Mouse (Mus musculus): ENCODE results near the gene Zfp202. TPM values are rescaled to one million over a fixed set of nuclear protein-coding genes. Genes with fewer than 3 reads are reported as not detected.
A peak's percentile ranks its signal among the peaks of the same experiment; 100 is the strongest.
"Not testable (repeated sequence)": the region's sequence is repeated elsewhere in the genome, so short reads cannot be mapped to it uniquely, and the experiment has no call there.

Gene Zfp202
- 9.9 and 10.8 TPM in 2 replicates for polyA plus RNA-seq (2015; fragmentation: Nextera tagmentation; extraction: Ambion mirVana)

- H3K36me3 ChIP-seq, result no peaks in the 10 kb centered on the region
- under 1% methylated on average over 54 of the region's 63 CpGs for WGBS
- H3K4me3 ChIP-seq, result peak within 1 kb of the TSS; percentile 84
- H3K4me1 ChIP-seq, result peaks cover 18% of the 10 kb centered on the region
- peak within 1 kb of the TSS; percentile 61 for H3K4me2 ChIP-seq (replicated peaks)
- peak; percentile 98 for ATAC-seq (replicated peaks)
- H3K9ac ChIP-seq (replicated peaks), result peak within 1 kb of the TSS; percentile 84
- H3K9me3 ChIP-seq, result no peaks in the 10 kb centered on the region
- peak within 1 kb of the TSS; percentile 59 for H3K27ac ChIP-seq (replicated peaks)
- H3K27me3 ChIP-seq, result no peaks in the 10 kb centered on the region
Measured at GRCm38 (mm10) chr9:40192098-40193038, at the start of gene Zfp202. Gene Zfp202, plus strand, starts transcription at chr9:40192316.

- no peaks in the 10 kb centered on the region for H3K9me3 ChIP-seq
- H3K4me3 ChIP-seq, result no peak overlapping the region
- H3K27me3 ChIP-seq, result no peaks in the 10 kb centered on the region
- H3K9ac ChIP-seq (replicated peaks), result no peak overlapping the region
- no peak for ATAC-seq (replicated peaks)
- H3K4me2 ChIP-seq (replicated peaks), result no peak overlapping the region
- H3K36me3 ChIP-seq, result no peaks in the 10 kb centered on the region
- H3K4me1 ChIP-seq, result no peaks in the 10 kb centered on the region
- 75% methylated on average over 4 of the region's 4 CpGs for WGBS
- H3K27ac ChIP-seq (replicated peaks), result no peak overlapping the region
Measured at GRCm38 (mm10) chr9:40155118-40155644, 36.9 kb upstream of the Zfp202 start.

GRCm38 (mm10) chr9:40166446-40166845 is 25.7 kb upstream of the Zfp202 start:
- no peak for ATAC-seq (replicated peaks)
- Histone ChIP-seq H3K4me3 (no peak overlapping the region), H3K4me1 (no peaks in the 10 kb centered on the region), H3K27ac (replicated peaks) (no peak overlapping the region), H3K36me3 (no peaks in the 10 kb centered on the region), H3K27me3 (no peaks in the 10 kb centered on the region), H3K9ac (replicated peaks) (no peak overlapping the region), H3K4me2 (replicated peaks) (no peak overlapping the region), H3K9me3 (no peaks in the 10 kb centered on the region)
- 94% methylated on average over 1 of the region's 1 CpGs for WGBS

- no peak overlapping the region for H3K4me3 ChIP-seq
- H3K27me3 ChIP-seq, result no peaks in the 10 kb centered on the region
- no peak for ATAC-seq (replicated peaks)
- WGBS, result 86% methylated on average over 6 of the region's 6 CpGs
- no peak overlapping the region for H3K9ac ChIP-seq (replicated peaks)
- H3K27ac ChIP-seq (replicated peaks), result no peak overlapping the region
- H3K4me1 ChIP-seq, result no peaks in the 10 kb centered on the region
- no peaks in the 10 kb centered on the region for H3K36me3 ChIP-seq
- H3K9me3 ChIP-seq, result no peaks in the 10 kb centered on the region
- H3K4me2 ChIP-seq (replicated peaks), result no peak overlapping the region
Measured at GRCm38 (mm10) chr9:40177017-40177416, 15.1 kb upstream of the Zfp202 start.

- Histone ChIP-seq H3K9me3 (no peaks in the 10 kb centered on the region), H3K4me1 (no peaks in the 10 kb centered on the region), H3K27me3 (no peaks in the 10 kb centered on the region), H3K36me3 (no peaks in the 10 kb centered on the region), H3K9ac (replicated peaks) (no peak within 1 kb of the TSS), H3K27ac (replicated peaks) (no peak within 1 kb of the TSS), H3K4me3 (no peak within 1 kb of the TSS), H3K4me2 (replicated peaks) (no peak within 1 kb of the TSS)
- no peak for ATAC-seq (replicated peaks)
- WGBS, result 85% methylated on average over 5 of the region's 5 CpGs
Measured at GRCm38 (mm10) chr9:40180620-40181019, 11.5 kb upstream of the Zfp202 start, which contains the start of gene Olfr986. Gene Olfr986, plus strand, starts transcription at chr9:40180920.

GRCm38 (mm10) chr9:40185166-40185565 is 7.0 kb upstream of the Zfp202 start:
- not testable (repeated sequence) for H3K4me3 ChIP-seq; H3K4me2 ChIP-seq (replicated peaks); H3K9ac ChIP-seq (replicated peaks); H3K4me1 ChIP-seq; H3K9me3 ChIP-seq; H3K27ac ChIP-seq (replicated peaks); H3K27me3 ChIP-seq; H3K36me3 ChIP-seq; ATAC-seq (replicated peaks)
- WGBS, result 88% methylated on average over 2 of the region's 2 CpGs

GRCm38 (mm10) chr9:40191086-40191876 is 835 bp upstream of the Zfp202 start:
- H3K27ac ChIP-seq (replicated peaks), result no peak overlapping the region; the same call in 1 of the 2 replicates
- H3K9me3 ChIP-seq, result no peaks in the 10 kb centered on the region

GRCm38 (mm10) chr9:40195981-40196380 is 3.9 kb downstream of the Zfp202 start:
- Histone ChIP-seq H3K27me3 (no peaks in the 10 kb centered on the region), H3K4me1 (peaks cover 18% of the 10 kb centered on the region), H3K9ac (replicated peaks) (no peak overlapping the region), H3K27ac (replicated peaks) (no peak overlapping the region), H3K4me3 (no peak overlapping the region), H3K36me3 (no peaks in the 10 kb centered on the region), H3K4me2 (replicated peaks) (no peak overlapping the region), H3K9me3 (no peaks in the 10 kb centered on the region)
- 92% methylated on average over 3 of the region's 3 CpGs for WGBS
- ATAC-seq (replicated peaks), result no peak

More at GRCm38 (mm10) chr9:40191086-40191876, 835 bp upstream of the Zfp202 start:
- 86% methylated on average over 9 of the region's 9 CpGs for WGBS
- Histone ChIP-seq H3K36me3 (no peaks in the 10 kb centered on the region), H3K27me3 (no peaks in the 10 kb centered on the region), H3K4me3 (peak overlapping the region; percentile 84), H3K4me1 (peaks cover 18% of the 10 kb centered on the region), H3K9ac (replicated peaks) (no peak overlapping the region), H3K4me2 (replicated peaks) (peak overlapping the region; percentile 61)
- ATAC-seq (replicated peaks), result peak; percentile 3; the same call in 1 of the 2 replicates

- WGBS, result 88% methylated on average over 5 of the region's 5 CpGs
- ATAC-seq (replicated peaks), result no peak
- Histone ChIP-seq H3K27me3 (no peaks in the 10 kb centered on the region), H3K27ac (replicated peaks) (no peak overlapping the region), H3K4me3 (no peak overlapping the region), H3K9me3 (no peaks in the 10 kb centered on the region), H3K4me1 (no peaks in the 10 kb centered on the region), H3K9ac (replicated peaks) (no peak overlapping the region), H3K36me3 (peaks cover 42% of the 10 kb centered on the region), H3K4me2 (replicated peaks) (no peak overlapping the region)
Measured at GRCm38 (mm10) chr9:40206546-40206950, 14.4 kb downstream of the Zfp202 start.

GRCm38 (mm10) chr9:40210744-40211143 is 18.6 kb downstream of the Zfp202 start:
- Histone ChIP-seq H3K27me3 (no peaks in the 10 kb centered on the region), H3K4me1 (no peaks in the 10 kb centered on the region), H3K4me2 (replicated peaks) (no peak overlapping the region), H3K9me3 (no peaks in the 10 kb centered on the region), H3K4me3 (no peak overlapping the region), H3K27ac (replicated peaks) (no peak overlapping the region), H3K9ac (replicated peaks) (no peak overlapping the region), H3K36me3 (peaks cover 64% of the 10 kb centered on the region)
- no peak for ATAC-seq (replicated peaks)
- 96% methylated on average over 2 of the region's 2 CpGs for WGBS

- no peak for ATAC-seq (replicated peaks)
- H3K27ac ChIP-seq (replicated peaks), result no peak overlapping the region
- no peak overlapping the region for H3K4me3 ChIP-seq
- H3K4me2 ChIP-seq (replicated peaks), result no peak overlapping the region
- WGBS, result 92% methylated on average over 5 of the region's 5 CpGs
- H3K9me3 ChIP-seq, result no peaks in the 10 kb centered on the region
- no peak overlapping the region for H3K9ac ChIP-seq (replicated peaks)
- H3K4me1 ChIP-seq, result no peaks in the 10 kb centered on the region
- peaks cover 47% of the 10 kb centered on the region for H3K36me3 ChIP-seq
- no peaks in the 10 kb centered on the region for H3K27me3 ChIP-seq
Measured at GRCm38 (mm10) chr9:40214058-40214457, 21.9 kb downstream of the Zfp202 start.

GRCm38 (mm10) chr9:40216651-40217050 is 24.5 kb downstream of the Zfp202 start:
- Histone ChIP-seq H3K27me3 (no peaks in the 10 kb centered on the region), H3K4me3 (no peak overlapping the region), H3K4me2 (replicated peaks) (no peak overlapping the region), H3K9ac (replicated peaks) (no peak overlapping the region), H3K9me3 (no peaks in the 10 kb centered on the region), H3K27ac (replicated peaks) (no peak overlapping the region), H3K4me1 (no peaks in the 10 kb centered on the region), H3K36me3 (peaks cover 21% of the 10 kb centered on the region)
- 70% methylated on average over 4 of the region's 4 CpGs for WGBS
- ATAC-seq (replicated peaks), result no peak

Data from forebrain, embryonic 15.5 days (tissue).